Mouse (Mus musculus): Measurements from ENCODE around the gene Trp53bp2.

Gene Trp53bp2

DNA sequence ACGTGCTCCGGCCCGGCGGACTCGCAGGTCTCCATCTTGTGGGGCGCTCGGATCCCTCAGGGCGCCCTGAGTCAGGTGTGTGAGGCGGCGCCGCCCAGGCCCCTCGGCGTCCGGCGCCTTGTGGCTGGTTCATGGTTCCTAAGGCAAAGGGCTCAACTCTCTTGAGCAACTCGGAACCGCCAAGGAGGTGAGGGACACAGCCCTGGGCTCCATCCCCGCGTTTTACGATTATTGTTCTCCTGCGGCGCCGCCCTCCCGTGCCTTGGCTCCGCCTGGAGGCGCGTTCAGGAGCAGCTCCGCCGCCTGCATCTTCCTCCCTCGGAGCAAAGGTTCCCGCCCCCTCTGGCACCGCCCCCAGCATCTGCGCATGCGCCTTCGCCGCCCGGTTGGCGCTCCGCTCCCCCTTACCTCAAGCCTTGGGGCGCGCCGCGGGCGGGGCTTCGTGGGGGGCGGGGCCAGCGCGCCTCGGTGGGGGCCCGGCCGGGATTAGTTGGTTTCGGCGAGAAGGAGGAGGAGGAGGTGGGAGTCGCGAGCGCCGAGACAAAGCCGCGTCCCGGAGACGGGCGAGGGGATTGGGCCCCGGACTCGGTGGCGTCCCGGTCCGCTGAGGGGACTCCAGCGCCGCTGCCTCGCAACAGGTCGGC lies at the start of gene Trp53bp2:
Gene Trp53bp2, plus strand, starts transcription at position 489 of the 644 bp plus-strand sequence.
- peak; percentile 97 to 100 for DNase-seq (ENCODE audit: low spot score in 2 of 2)

DNA sequence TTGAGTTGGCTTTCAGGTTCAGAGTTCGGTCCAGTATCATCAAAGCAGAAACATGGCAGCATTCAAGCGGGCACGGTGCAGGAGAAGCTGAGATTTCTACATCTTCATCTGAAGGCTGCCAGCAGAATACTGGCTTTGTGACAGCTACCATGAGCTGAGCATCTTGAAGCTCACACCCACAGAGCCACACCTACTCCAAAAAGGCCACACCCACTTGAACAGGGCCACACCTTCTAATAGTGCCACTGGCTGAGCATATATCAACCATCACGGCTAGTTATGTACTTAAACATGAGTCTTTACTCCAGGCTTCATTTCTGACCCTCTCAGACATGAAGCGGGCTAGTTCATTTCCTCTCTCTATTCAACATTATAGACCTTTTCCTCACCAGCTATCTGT lies 46.3 kb upstream of the Trp53bp2 start:
- no peak for DNase-seq (ENCODE audit: low spot score in 2 of 2)

DNA sequence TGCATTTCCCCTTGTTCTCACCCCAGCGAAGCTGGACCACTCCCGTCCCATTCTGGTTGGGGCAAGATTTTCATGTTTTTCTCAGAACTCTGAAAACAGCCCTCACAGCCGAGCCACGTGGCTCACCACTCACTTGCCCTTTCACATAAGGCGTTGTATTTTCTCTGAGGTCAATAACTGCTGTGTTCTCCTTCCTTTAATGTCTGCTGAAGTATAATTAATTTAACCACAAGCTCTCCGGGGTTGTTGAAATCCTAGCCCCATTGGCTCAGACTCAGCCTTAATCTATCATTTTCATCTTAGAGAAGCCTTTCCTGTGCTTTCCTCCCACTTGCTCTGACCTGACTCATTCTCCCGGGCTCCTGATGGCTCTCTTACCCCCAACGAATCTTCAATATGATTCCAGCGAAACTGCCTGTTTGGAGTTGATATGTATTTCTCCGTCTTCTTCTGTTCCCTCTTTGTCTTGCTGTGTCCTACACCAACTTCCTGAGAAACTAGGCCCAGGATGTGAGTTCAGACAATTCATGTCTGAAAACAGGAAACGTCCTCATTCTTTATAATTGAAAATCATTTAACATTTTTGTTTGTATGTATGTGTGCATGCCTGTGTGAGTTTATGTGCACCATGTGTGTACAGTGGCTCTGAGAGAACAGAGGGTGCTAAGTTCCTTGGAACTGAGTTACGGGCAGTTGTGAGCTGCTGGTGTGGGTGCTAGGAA lies 45.1 kb upstream of the Trp53bp2 start:
- DNase-seq (ENCODE audit: low spot score in 2 of 2): no peak

DNA sequence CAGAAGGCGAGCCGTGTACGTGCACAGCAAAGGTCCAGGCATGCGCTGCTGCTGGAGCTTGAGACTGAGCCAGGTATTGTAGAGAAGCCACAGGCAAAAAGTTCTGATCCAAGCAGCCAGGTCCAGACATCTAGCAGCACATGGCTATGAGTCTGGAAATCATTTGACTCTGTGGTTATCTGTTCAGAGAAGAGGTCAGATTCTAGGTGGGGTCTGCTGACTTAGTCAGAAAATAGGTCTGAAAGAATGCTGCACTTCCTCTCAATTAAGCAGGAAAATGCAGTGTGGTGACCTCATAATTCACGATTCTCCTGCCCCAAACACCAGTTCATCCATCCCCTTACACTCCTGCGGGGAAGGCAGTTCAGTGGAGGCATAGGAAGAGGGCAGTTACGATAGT lies 40.7 kb upstream of the Trp53bp2 start:
- no peak for DNase-seq (ENCODE audit: low spot score in 2 of 2)

DNA sequence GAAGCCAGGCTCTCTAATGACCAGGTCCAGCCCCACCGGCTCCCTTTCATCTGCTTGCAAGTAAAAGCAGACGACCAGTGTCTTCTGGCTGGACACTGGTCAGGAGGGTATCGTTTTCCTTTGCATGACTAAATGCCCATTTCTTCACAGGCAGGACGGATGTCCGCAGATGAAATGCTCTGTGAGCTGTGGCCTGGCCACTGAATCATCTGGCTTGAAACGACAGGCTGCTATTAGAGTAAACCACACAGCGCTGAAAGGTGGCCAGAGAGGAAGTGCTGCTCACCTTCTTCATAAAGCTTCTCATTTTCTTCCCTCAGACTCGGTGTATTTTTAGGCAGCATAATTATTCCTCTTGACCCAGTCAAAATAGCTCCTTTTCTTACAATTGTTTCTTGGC lies 40.2 kb upstream of the Trp53bp2 start:
- DNase-seq (ENCODE audit: low spot score in 2 of 2): no peak

DNA sequence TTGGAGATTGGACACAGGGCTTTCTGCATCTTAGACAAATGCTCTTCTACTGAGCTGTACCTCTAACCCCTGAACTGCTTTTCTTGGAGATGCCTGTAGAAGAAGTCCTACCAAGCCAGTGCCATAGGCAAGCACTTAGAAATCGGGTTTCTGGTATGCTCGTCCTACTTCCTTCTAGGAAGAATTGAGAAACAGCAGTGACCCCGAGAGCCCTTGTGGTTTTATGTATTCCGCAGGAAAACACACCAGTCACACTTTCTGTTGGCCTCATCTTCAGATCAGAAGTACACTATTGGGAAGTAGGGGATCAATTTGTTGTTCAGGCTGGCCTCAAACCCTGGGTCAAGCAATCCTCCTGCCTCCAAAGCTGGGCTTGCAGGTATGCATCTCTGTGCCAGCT lies 39.5 kb upstream of the Trp53bp2 start:
- DNase-seq (ENCODE audit: low spot score in 2 of 2): no peak

DNA sequence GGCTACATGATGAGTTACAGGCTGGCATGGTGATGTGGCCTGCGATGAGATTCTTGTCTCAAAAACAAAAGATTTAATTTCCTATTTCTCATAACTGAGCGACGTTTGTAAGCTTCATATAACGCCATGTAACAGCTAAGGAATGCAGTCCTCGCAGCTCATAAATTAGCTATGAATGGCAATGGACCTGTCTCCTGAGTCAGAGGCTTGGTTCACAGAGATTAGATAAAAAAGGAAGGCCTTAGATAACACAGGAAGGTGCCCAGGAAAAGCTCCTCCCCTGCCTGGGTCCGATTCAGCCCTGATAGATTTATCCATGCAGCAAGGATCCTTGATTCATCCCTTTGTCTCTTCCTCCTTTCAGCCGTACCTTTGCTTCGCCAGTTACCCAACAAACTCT lies 37.1 kb upstream of the Trp53bp2 start:
- DNase-seq (ENCODE audit: low spot score in 2 of 2): no peak

DNA sequence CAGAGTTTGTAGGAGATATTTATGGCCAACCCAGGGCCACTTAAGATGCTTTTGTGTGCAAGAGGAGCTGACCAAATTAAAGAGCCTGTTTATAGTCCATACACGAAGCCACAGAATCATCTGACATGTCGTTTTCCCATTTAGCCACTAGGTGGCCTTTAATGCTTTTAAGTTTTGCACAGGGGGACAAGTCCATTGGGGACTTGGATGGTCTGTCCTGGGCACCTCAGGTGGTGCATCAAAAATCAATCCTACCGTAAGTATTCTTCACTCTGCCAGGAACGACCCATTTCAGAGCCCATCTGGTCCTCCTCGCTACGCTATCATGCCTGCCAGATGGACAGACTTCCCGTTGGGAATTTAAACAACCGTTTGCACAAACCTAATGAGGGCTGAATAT lies 32.8 kb upstream of the Trp53bp2 start:
- peak; percentile 10 to 41 for DNase-seq (ENCODE audit: low spot score in 2 of 2)

DNA sequence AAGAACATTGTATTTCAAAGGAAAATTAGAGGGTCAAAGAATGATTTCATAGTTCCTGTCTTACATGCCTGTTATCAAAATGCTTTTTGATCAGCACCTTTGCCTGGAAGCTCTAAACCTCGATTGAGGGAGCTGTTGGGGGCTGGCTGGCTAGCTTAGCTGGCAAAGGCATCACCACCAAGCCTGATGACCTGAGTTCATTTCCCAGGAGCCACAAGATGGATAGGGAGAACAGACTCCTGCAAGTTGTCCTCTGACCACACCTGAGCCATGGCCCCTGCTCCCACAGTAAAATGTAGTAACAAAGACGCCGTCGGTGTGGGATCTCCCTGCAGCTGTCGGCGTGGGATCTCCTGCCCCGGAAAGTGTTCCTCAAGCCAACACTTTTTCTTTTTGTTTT lies 32.1 kb upstream of the Trp53bp2 start:
- no peak for DNase-seq (ENCODE audit: low spot score in 2 of 2)

DNA sequence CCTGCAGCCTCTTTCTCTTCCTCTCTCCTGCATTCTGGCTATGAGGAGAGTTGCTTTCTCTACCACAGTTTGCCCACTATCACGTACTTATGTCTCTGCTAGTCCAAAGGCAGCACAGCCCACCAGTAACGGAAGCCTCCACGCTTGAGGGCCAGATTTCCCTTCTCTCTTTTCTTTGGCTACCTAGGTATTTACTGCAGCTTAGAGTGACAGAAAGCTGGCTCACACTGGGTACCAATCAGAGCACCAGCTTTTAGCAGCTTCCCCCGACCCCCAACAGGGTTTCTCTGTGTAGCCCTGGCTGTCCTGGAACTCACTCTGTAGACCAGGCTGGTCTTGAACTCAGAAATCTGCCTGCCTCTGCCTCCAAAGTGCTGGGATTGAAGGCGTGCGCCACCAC lies 31.5 kb upstream of the Trp53bp2 start:
- DNase-seq (ENCODE audit: low spot score in 2 of 2): no peak

DNA sequence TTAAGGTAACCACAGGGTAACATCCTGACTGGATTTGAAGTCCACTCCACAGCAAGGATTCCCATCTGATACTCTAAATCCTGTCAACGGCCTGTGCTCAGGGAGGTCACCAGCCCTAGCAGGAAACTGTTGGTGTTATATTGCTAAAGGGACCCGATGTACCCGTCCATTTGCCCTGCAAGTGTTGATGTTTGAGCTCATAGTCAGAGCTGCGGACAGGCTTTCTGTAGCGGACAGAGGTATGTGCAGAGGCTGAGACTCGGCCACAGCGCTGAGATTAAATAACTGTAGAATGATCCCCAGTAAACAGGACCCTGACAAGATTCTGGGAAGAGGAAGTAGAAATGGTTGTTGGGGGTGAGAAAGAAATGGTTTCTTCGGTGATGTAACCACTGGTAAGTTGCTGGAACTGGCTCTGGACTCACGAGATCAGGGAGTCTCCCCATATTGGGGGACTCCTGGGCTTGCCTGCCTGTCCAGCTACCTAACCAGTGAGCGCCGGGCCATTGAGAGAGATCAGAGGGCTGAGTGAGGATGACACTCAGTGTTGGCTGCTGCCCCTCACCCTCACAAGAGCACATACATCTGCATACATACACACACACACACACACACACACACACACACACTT lies 30.7 kb upstream of the Trp53bp2 start:
- DNase-seq (ENCODE audit: low spot score in 2 of 2): no peak

DNA sequence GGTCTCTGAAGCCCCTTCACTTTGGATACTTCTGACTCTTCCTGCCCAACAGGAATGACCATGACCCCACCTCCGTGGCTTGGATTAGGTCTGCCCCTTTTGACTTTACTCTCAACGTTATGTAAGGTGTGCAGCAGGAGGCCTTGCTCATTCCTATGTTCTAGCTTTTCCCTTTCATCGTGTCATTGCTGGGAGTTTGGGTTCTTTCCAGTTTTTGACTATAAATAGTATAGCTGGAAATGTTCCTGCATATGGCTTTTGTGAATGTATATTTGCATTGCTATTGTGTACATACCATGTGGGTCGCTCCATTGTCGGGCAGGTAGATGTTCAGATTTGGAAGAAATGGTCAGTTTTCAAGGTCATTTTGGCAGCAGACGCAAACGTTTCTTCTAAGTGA lies 30.1 kb upstream of the Trp53bp2 start:
- no peak for DNase-seq (ENCODE audit: low spot score in 2 of 2)

DNA sequence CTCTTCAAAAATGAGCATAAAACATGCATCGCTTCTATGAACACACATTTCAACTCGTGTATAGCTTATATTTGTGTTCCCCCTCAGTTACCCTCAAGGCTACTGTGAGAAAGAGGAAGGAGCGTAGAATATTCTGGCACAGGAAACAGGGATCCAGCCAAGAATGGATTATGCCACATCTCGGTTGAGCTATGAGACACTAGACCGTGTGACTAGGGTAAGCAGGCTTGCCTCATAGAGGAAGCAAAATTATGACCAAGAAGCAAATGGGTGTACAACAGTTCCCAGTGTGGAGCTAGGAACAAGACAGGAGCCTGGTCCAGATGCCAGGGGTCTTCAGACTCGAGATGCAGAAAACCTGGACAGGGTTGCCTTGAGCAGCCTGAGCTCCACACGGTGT lies 28.3 kb upstream of the Trp53bp2 start:
- DNase-seq (ENCODE audit: low spot score in 2 of 2): no peak

DNA sequence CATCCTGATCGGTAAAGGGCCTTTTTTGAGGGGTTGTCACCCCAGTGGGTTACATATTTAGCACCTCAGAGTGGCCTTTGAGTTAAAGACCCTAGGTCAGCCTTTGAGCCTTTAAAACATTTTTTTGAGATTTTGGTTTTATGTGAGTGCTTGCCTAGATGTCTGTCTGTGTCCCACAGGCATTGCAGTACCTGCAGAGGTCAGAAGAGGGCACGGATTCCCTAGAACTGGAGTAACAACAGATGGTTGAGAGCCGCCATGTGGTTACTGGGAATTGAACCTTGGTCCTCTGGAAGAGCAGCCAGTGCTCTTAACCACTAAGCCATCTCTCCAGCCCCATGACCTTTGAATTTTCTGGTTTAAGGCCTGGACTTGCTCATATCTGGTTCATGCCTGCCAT lies 27.6 kb upstream of the Trp53bp2 start:
- no peak for DNase-seq (ENCODE audit: low spot score in 2 of 2)

DNA sequence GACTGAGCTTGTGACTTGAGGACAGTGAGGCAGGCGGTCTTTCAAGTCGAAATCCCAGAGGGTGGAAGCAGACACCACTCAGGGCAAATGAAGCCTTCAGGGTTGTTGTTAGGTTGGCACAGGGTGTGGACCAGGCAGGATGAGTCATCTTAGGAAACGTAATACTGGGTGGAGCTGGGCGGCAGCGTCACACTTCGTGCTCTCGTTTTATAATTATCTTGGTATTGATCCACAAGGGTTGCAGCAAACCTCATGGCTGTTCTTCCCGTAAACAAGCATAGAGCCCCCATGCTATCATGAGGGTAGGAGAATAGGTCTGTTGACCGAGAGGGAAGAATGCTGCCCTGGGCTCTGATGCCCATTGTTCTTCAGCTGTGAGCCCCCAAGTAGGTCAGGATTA lies 25.9 kb upstream of the Trp53bp2 start:
- no peak for DNase-seq (ENCODE audit: low spot score in 2 of 2)

DNA sequence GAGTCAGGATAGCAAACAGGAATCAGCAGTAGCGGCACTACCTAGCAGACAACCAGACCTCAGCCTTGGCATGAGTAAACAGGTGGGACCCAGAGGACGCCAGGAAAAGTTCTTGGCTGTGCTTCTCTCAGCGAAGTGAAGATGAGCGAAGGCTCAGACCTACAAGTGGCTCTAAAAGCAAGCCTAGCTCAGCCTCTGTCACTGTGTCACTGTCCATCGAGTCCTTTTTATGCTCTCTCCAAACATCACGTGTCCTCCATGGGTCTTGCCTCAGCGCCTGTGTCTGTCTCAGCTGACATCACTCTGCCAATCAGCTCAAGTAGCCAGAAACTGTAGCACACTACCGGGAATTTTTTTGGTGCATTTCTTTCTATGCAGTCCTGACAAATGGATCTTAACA lies 22.5 kb upstream of the Trp53bp2 start:
- DNase-seq (ENCODE audit: low spot score in 2 of 2): no peak

DNA sequence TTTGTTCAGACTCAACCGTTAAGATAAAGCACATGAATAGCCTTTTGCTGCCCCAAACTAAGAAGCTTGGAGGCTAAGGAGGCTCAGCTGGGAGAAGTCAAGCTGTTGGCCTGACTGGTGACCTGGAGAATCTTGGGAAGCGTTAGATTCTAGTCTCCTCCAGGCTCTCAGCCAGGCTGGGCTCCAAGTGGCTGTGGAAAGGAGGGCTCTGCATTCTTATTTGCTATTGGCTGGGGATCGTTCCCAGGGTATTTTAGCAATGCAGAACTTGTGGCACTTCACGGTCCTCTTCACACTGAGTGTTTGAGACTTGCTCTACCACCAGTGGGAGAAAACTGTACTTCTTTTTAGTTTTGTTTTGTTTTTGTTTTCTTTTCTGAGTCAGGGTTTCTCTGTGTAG lies 20.2 kb upstream of the Trp53bp2 start:
- no peak for DNase-seq (ENCODE audit: low spot score in 2 of 2)

DNA sequence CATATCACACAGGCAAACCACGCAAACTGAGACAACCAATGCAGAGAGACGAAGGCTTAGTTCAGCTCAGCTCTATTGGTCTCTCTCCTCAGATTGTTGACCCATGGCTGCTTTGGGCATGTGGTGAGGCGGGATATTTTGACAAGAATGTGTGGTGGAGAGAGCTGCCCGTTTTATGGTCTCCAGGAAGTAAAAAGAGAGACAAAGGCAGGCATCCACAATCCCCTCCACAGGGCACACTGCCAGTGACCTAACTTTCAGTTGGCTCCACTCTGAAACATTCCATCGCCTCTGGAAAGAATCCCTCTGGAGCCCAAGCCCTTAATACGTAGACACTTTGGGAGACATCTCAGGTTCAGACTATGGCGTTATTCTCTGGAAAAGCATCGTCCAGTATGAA lies 10.8 kb upstream of the Trp53bp2 start:
- DNase-seq (ENCODE audit: low spot score in 2 of 2): no peak

DNA sequence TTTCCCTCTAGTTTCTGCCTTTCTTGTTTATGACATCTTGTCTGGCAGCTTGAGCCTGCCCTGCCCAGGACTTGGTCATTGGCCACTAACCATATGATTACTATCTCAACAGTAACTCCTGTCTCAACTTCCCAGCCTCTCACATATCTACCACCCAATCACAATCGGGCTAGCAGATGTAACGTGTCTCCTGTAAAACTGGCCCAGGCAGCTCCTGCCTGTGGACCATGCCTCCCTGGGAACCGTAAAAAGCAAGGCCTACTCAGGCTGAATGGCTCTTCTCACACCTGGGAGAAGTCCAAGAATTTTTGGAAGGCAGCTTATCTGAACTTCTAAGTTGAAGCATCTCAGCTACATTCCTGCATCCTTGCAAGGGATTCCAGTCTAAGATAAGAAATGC lies 10.2 kb upstream of the Trp53bp2 start:
- DNase-seq (ENCODE audit: low spot score in 2 of 2): no peak

DNA sequence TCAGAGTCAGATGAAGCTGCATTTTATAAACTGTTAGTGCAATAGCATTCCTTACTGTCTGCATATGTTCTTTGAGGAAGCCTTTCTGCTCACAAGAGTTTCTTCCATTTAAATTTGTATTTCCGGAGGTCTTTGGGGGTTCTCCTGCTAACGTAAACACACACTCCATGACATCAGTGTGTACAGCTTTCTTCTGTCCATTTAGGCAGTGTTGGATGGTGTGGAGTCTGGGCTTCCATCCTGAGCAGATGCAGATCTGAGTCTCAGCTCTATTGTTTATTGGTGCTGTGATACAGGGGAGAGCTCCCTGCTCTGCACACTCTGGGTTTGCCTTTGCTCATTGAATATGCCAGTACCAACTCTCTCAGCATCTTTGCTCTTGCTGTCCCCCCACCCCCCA lies 9.8 kb upstream of the Trp53bp2 start:
- DNase-seq (ENCODE audit: low spot score in 2 of 2): no peak

DNA sequence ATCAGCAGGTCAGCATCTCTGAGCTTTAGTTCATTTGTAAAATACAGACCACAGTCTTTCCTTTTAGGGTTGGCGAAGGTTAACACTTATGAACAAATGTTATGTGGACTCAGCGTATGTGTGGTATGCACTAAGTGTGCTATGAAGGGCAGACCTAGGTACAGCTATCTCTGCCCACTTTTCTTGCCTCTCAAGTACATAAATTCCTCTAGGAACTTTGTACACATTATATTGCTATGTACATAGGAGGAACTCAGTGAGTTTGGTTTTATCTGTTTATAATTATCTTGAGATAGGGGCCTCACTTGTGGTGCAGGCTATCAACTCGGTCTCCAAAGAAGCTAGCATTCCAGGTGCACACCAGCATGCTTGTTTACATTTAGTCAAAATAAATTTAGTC lies 9.1 kb upstream of the Trp53bp2 start:
- no peak for DNase-seq (ENCODE audit: low spot score in 2 of 2)

DNA sequence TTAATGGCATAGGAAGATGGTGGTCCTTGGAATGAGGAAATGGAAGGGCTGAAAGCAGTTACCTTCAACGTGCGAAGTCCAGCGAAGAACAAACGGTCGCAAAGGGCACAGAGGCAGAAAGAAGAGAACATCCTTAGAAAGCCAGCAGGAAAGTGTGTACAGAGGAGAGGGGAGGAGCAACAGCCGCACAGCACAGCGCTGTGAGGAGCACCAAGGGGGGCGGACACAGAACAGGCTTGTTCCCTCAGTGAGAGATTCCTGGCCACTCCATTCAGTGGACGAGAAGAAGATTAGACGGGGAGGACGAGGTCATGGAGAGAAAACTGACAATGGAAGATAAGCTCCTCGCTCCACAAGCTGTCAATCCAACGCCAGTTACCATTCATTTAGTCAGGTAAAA lies 5.9 kb upstream of the Trp53bp2 start:
- no peak for DNase-seq (ENCODE audit: low spot score in 2 of 2)

DNA sequence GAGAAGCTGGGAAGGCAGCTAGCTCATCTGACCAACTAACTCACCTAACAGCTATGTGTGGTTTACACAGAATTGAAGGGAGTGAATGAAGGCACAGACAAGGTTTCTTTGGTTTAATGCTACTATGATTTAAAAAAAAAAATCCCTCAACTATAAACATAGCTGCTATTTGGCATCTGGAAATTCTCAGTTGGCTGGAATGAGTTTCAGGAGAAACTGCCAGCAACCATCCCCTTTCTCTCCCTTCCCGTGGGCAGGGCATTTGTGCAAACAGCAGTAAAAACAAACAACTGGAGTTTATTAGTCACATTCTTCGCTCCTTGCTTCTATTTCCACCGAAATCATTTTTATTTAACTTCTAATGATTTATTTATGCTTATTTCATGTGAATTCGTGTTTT lies 2.4 kb upstream of the Trp53bp2 start:
- DNase-seq (ENCODE audit: low spot score in 2 of 2): no peak
